In genomic region chr11:95514298-95514861, GRCm38 (mm10) we compare ENCODE assay signal across 8 mouse cellular contexts. TPM values are rescaled to one million over a fixed set of nuclear protein-coding genes. Genes with fewer than 3 reads are reported as not detected.
DNase-seq lines count a peak whose midpoint lies in the region; ATAC-seq lines count a peak whose summit lies in the region.

Gene Nxph3, minus strand, starts transcription at chr11:95514570.

- no peaks in the 10 kb centered on the region for H3K9me3 ChIP-seq in liver, embryonic 13.5 days (replicated peaks)

- no peaks in the 10 kb centered on the region for H3K36me3 ChIP-seq in liver, embryonic 13.5 days

- peaks cover 91% of the 10 kb centered on the region for H3K27me3 ChIP-seq in liver, embryonic 13.5 days

- DNase-seq in left cerebral cortex, adult 18-20 months (ENCODE audit: low spot score in 2 of 2): peak; percentile 51 to 52
- no peak for DNase-seq in left cerebral cortex, adult 11 months (ENCODE audit: low spot score)
- peak; percentile 77 for DNase-seq in embryo, embryonic 11 days
- peak; percentile 63 to 67 for DNase-seq in heart, adult 9 months (ENCODE audit: low spot score in 2 of 2)
- peak; percentile 68 for DNase-seq in kidney, adult 9 months
- DNase-seq in liver, embryonic 13.5 days: peak; percentile 31
- DNase-seq in neural tube, embryonic 10.5 days (ENCODE audit: extremely low spot score, low spot score): peak; percentile 82
- peak; percentile 71 for DNase-seq in testis, postnatal 14 days (ENCODE audit: low spot score)

- no peak within 1 kb of the TSS for H3K27ac ChIP-seq in liver, embryonic 13.5 days

- peak within 1 kb of the TSS; percentile 52 for H3K4me3 ChIP-seq in liver, embryonic 13.5 days (replicated peaks)

- no peak within 1 kb of the TSS for H3K9ac ChIP-seq in liver, embryonic 13.5 days

- H3K4me2 ChIP-seq in liver, embryonic 13.5 days: peak within 1 kb of the TSS; percentile 70

- peak; percentile 53 for ATAC-seq in liver, embryonic 13.5 days (ENCODE audit: low read depth)

- H3K4me1 ChIP-seq in liver, embryonic 13.5 days (replicated peaks): peaks cover 11% of the 10 kb centered on the region

- WGBS in liver, embryonic 13.5 days (ENCODE audit: insufficient replicate concordance): 1% methylated on average over 66 of the region's 66 CpGs

RNA-seq across cellular contexts. Expression of gene Nxph3, which starts in this region (rescaled TPM):
- 10 to 100 TPM; 23.4 to 32.6 TPM for total RNA-seq in left cerebral cortex, adult 18-20 months (2021)
- 0.07 TPM in 1 of 2 replicates, not detected in the other for polyA plus RNA-seq in liver, embryonic 13.5 days (2015; fragmentation: Nextera tagmentation; extraction: Ambion mirVana)

Comparison
In these comparisons a context has a peak if more than half of its experiments do, and no peak if none do; other contexts are left out.
1. Peak in DNase-seq, ATAC-seq, H3K4me3 ChIP-seq and H3K4me2 ChIP-seq in liver, embryonic 13.5 days; RNA of the gene not detected or under 1 TPM.